Mouse (Mus musculus): ENCODE data around the gene Cbl.

Gene Cbl

DNA sequence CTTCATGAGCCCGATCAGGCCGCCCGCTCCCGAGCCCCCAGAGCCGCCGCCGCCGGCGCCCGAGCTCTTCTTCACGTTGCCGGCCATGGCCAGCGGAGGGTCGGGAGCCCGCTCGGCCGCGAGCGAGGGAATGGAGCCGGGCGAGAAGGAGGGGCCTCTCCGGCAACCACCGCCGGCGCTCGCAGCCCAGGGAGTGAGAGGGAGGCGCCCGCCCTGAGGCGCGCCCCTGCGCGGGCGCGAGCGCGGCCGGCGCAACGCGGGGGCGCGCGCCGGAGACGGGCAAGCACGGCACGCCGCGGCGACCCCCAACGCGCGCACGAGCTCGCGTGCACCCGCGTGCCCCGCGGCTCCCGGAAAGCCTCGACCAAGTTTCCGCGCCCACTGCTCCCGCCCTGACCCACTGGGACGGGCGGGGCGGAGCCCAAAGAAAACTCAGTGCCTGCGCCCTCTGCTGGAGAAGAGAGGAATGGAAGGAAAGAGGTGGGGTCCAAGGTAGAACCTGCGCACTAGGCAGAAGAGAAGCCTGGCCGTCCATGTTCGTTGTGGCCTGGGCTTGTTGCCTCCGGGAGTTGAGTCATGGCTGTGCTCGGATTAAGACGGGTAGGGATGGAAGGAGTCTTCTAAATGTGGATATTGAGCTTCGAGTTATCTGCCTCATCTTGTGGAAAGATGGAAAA is at the start of gene Cbl:
Cbl (minus strand) TSS at position 248 of the 677 bp plus-strand sequence.
- peak; percentile 100 for DNase-seq (ENCODE audit: low read depth)

DNA sequence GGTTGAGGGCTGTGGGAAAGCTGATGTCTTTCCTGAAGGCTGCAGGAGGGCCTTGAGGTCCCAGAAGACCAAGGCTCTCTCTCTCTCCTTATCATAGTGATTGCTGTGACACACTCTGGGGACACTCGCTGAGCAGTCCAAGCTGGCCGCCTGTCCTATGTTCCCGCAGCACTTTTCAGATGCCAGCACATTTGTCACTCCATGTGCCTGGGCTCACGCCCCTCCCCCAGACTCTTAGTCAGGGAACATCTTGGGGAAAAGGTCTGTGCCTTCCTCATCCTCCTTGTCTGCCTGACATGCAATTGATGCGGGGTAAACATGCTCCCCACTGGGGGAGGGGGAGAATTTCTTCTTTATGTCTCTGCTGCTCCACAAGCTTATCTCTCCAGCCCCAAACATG is 49.3 kb upstream of the Cbl start:
- no peak for DNase-seq (ENCODE audit: low read depth)

DNA sequence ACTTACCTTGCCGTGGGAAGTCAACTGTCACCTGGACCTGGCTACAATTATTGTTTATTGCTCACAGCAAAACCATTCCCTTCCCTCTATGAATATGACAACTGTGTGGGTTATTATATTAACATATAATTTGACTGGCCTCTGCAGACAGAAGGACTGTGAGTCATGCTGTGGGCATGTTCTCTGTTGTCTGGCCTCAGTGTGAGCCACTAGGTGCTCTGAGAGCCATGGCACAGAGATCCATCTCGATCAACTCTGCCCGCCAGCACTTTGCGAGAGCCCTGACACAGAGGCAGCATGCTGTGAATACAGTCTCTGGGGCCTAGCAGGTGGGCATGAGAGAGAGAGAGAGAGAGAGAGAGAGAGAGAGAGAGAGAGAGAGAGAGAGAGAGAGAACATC is 36.1 kb upstream of the Cbl start:
- DNase-seq (ENCODE audit: low read depth) = no peak

DNA sequence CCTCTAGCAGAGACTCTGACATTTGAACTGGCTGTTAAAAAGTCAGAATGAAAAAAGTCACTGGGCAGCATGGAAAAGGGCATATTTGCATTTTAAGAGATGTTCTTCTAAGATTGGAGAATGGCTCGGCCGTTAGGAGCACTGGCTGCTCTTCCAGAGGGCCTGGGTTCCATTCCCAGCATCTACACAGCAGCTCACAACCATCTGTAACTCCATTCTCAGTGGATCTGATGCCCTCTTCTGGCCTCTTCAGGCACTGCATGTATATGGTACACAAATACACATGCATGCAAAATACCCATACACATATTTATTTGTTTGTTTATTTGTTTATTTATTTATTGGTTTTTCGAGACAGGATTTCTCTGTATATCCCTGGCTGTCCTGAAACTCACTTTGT is 35.2 kb upstream of the Cbl start:
- peak; percentile 84 for DNase-seq (ENCODE audit: low read depth)

DNA sequence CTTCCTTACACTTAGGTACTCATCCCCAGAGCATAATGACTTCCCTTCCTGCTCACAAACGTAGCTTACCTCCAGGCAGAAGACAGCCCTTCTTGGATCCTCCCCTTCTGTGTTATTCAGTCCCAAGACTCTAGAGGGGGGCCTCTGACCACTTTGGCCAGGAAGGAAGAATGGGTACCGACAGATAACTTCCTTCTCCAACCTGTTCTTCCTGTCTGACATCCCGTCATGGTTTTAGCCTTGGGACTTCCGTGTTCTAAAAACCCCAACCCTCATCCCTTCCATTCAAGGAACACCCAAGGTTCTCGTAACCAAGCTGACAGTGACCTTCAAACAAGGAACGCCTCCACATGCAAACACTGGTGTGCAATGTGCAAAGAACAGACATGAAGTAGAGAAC is 34.6 kb upstream of the Cbl start, which contains the start of gene Nlrx1:
Nlrx1 (minus strand) TSS at position 168 of the 400 bp plus-strand sequence.
- no peak for DNase-seq (ENCODE audit: low read depth)

DNA sequence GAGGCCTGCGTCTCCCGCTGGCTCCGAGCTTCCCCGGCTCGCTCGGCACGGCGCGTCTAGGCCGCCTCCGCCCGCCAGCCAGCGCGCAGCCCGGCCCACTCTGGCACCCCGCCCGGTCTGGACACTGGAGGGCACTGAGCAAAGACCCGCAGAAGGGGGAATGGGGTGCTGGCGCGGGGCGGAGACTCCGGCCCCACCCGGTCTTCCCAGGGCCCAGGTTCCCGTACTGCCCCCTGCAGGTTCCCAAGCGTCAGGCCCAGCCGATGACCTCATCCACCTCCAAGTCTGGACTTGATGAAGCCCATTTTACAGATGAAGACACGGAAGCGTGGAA is 34.1 kb upstream of the Cbl start:
- peak; percentile 94 for DNase-seq (ENCODE audit: low read depth)

DNA sequence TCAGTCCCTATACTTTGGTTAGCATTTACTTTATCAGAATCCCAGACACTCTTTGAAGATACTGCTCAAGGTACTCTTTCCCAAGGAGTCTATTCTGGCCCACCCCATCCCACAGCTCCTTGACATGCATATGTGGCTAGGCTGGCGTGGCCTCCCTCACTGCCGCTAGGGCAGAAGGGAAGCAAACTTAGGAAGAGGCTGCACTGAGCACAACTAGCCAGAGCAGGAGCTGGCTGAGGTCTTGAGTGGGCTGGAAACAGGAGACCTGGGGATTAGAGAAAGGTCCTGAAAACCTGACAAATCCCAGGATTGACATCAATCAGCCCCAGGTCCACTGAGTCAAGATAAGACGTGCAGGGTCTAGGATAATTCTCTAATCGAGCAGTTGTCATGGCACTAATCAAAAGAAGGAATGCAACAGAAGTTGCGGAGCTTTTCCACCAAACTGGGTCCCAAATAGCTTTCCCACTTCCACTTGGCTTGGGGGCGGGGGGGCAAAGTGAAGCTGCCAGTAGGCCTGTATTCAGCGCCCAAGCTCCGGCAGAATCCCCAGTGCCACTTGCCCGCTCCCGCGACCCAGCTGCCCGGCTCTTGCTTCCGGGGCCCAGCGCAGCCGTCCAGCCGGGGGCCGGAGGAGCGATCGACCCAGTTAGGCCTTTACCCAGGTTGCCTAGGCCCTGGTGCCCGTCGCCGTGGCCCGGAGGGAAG is 33.6 kb upstream of the Cbl start:
- no peak for DNase-seq (ENCODE audit: low read depth)

DNA sequence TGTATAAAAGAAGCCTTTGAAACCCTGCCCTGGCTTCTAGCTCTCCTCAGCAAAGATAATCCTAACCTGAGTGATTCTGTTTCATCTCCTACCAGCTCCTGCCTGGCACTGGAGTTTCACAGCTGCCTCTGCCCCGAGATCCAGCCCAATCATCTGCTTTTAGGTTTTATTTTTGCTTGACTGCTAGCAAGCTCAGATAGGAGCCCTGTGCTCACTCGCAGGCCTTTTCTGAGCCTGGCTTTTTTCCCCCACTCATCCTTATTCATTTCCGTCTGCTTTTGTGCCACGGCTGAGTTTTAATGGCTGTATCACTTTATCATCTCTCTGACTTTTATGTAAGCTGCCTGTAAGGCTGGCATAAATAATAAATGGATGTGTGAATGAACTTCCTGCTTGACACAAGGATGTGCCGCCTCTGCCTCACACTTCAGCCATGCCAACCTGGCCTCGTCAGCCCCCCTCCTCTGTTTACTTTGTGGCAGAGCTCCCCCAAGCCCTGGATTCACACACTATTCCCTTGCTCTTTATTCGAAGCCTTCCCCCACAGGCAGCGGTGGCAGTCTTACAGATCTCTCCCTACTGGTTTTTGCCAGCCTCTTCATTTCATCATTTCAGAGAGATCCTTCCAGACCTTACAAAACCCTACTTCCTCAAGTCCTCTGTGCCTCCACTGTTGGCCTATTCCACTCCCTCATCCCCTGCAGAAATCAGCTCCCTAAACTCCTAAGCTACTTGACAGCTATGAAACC is 32.8 kb upstream of the Cbl start:
- peak; percentile 22 for DNase-seq (ENCODE audit: low read depth)

DNA sequence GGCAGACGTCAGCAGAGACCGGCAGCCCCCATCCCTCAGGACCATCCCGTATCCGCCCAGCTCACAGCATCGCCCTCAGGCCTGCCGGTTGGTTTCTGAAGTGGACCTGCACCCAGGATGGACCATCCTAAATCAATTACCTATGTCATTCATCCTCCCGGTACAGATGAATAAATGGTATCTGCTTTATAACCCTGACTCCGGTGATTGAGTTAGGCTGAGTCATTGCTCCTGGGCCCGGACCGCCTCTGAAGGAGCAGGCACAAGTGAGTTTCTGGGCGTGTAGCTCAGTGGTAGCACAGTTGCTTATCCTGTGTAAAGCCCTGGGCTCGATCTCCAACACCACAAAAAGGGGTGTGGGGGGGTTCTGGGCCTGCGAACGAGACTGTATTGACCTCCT is 27.5 kb upstream of the Cbl start:
- DNase-seq (ENCODE audit: low read depth) = no peak

DNA sequence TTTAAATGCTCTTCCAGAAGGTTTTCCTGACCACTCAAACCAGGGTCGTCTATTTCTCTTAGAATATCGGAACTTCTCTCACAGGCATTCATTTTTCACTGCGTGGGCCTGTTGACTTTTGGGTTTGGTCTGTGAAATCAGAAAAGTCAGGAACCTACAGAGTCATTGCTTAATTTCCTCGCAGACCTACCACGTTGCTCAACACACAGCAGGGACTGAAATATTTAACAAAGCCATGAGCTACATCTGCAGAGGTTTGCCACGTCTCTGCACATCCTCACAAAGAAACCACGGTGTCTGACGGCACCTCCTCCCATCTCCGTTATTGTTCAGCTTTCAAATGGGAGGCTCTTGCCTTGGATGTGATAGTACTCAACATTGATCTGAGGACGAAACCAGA is 25.2 kb upstream of the Cbl start:
- no peak for DNase-seq (ENCODE audit: low read depth)

DNA sequence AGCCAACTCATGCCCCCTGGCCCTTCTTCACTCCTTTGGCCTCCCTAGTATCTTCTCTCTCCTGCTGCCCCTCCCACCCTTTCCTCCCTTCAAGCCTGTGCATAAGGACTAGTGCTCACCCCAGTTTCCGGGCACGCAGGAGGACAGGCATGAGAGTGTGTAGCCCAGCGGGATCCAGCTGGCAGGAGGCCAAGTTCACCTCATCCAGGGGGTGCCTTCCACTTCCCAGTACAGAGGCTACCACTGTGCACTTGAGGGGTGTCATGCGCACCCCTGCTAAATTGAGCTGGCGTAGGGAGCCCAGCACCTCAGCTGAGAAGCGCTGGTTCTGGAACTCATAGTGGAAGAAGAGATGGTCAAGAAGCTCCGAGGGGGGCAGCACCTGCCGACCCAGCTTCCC is 22.4 kb upstream of the Cbl start:
- no peak for DNase-seq (ENCODE audit: low read depth)

DNA sequence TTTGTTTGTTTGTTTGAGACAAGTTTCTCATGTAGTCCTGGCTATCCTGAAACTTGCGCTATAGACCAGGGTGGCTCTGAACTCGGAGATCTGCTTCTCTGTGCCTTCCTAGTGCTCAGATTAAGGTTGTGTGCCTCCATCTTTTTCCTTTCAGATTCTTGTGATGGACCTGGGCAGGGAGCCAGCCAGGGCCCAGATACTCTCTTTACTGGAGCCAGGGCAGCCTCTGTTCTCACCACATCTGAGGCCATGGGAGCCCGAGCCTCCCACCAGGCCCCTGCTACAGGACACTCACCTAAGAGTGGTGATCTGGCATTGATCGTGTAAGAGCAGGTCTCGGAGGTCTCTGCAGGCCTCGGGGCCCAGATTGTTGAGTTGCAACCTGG is 21.3 kb upstream of the Cbl start:
- no peak for DNase-seq (ENCODE audit: low read depth)

DNA sequence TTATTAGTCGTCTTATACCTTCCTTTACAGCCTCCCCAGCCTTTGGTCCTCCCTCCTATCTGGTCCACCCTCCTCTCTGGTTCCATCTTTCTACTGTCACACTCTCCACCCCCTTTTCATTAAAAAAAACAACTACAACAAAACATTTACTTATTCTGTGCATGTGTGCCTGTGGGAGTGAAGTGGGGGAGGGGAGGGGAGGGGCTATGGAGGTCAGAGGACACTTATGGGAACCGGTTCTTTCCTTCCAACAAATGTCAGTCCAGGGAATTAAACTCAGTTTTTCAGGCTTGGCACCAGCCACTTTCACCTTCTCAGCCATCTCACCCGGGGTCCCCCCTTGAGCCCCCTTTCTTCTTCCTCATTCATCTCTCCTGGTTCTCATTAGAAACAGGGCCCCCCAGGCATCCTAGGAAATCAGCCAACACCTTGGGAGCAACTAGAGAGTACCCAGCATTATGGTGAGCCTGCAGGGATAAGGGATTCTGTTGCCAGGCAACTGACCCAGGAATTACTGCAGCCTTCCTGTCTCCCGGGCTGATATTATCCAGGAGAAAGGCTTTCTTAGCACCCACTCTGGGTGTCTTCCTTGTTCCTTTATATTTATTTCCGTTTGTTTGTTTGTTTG is 20.8 kb upstream of the Cbl start:
- DNase-seq (ENCODE audit: low read depth) = no peak

DNA sequence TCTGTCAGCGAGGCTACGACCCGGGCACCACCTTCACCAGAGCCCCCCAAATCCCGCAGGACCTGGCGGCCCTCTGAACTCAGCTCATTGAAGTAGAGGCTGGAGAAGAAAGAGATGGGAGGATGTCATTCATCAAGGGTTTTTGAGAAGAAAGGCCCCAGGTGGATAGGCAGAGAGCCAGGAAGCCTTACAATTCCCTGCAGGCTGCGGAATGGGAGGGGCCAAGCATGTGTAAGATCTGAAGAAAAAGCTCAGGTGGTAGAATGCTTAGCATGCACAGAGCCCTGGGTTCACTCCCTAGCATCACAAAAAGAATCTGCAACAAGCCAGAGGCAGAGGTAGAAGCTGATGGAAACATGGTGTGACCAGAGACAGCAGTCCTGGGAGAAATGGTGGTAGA is 19.6 kb upstream of the Cbl start:
- DNase-seq (ENCODE audit: low read depth) = no peak

DNA sequence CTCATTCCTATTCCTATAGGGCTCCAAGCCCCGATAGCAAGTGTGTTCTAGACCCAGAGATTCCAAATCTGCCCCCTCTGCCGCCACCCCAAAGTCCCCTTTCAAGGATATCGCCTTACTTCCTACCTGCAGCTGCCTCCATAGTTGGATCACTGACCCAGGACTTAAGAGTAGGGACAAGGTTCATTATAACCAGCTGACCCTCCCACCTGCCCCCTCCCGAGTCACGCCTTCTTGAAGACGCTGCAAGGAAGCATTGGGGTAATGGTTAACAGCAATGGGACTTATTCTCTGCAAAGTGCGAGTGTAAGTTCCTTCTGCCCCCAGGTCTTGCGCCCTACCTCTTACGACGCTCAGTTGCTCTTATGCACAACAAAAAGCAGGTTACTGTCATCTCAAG is 17.5 kb upstream of the Cbl start, which contains the start of gene Pdzd3:
Pdzd3 (minus strand) TSS at position 158 of the 400 bp plus-strand sequence.
- no peak for DNase-seq (ENCODE audit: low read depth)

DNA sequence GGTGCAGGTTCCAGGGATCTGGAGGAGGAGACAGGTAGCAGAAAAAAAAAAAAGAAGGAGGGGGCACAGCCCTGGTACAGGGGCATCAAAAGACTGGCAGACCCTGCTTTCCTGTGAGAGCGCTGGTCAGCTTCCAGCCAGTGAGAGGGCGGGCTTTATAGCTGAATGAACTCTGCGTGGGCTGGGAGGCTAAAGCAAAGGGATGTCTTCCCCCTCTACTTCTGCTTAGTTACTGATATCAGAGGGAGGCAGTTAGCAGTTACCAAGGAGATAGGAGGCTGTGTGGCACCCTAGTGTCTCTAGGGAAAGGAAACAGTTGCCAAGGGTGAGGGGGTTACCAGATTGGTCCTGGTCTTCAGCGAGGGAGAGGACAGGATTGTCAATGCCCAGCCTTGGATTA is 16.6 kb upstream of the Cbl start:
- DNase-seq (ENCODE audit: low read depth) = no peak

DNA sequence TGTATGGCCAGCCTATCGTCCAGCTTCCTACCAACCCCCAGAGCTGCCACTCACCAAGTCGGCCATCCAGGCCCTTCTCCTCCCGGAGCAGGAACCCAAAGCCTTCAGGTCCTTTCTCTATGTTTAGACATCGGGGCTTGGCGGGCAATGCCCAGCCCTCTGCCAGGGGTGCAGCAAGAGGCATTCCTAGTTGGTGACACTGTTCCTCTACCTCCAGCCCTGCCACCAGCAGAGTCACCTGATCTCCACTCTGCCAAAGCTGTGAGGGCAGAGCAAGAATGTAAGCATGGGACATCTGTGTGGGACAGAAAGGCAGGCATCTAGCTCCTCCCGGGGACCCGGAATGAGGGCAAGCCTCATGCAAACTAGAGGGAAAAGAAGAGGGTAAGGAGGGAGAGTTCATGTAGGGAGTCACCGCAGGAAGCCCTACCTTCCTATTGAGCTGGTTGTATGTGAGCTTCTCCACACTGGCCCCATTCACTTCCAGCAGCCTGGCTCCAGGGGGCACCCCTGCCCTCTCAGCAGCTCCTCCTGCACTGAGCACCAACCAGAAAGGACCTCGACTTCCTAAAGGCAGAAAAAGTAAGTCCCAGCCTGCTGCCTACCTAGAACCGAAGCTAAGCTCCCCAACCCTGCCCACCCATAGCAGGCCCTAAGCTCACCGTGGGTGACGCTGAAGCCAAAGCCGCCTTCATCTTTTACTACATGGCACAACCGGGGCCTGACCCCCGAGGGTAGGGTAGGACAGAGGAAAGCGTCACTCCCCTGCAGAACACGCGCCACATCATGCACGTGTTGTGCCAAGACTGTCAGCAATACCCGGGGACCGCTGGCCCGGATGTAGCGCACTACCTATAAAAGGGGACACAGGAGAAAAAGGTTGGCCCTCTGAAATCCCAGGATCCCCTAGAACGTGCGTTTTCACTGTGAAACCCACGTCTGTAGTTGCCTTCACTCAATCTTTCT is 15.6 kb upstream of the Cbl start:
- peak; percentile 45 for DNase-seq (ENCODE audit: low read depth)

DNA sequence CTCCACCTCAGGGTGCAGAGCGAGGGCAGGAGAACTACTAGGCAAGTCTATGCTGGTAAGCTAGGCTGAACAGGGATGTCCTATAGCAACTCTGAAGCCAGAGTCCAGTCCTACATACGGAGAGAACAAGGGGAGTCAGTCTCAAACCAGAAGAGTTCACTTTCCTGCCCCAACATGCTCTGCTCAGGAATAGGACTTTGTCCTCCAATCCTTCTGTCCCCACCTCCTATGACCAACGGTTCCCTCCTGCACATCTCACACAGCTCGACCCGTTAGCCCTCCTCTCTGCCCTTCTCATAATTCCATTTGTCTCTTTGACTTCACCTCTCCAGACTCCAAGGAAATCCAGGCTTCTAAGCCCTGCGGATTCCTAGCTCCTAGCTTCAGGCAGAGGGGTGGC is 14.1 kb upstream of the Cbl start:
- no peak for DNase-seq (ENCODE audit: low read depth)

DNA sequence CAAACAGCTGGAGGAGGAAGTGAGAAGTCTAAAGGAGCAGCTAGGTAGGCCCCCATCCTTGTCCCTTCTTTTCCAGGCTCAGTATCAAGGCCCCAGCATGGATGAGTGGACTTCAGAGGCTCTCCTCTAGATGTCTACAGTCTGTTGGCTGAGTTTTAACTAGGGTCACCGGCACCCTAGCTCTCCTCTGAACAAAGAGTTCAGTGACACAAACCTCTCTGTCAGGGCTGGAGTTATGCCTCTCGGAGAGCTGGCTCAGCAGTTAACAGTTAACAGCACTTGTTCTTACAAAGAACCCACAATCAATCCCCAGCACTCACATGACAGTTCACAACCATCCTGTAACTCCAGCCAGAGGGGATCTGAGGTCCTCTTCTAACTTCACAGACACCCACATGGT is 9.8 kb upstream of the Cbl start:
- no peak for DNase-seq (ENCODE audit: low read depth)

DNA sequence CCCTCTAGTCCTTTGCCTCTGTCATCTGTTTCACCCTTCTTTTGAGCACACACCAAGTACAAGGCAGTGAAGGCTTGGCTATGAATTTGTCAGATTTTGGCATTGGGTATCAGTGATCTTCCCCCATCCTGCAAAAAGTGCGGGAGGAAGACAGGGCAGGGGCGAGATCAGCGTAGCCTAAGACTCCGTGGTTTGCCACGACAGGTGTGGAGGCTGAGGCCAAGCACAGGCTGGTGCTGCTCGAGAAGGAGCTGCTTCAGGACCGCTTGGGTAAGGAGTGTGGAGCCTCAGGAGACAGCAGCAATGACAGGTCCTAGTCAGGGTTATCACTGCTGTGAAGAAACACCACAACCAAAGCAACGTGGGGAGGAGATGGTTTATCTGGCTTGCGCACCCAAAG is 7.6 kb upstream of the Cbl start:
- DNase-seq (ENCODE audit: low read depth) = no peak

DNA sequence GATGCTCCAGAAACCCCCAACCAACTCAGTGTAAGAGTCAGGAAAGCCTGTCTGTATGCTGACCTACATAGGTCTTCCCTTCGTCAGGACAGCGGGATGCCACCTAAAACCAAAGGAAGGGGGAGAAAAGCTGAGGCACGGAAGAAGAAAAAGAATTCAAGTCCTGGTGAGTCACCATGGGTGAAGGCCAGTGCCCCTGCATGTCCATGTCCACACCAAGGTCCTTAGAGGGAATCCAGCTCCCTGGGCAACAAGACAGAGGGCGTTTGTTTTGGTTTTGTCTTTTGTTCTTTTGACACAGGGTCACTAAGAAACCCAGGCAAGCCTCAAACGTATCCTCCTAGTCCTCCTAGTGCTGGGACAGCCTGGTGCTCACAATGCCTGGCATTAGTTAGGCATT is 7.1 kb upstream of the Cbl start:
- DNase-seq (ENCODE audit: low read depth) = no peak

DNA sequence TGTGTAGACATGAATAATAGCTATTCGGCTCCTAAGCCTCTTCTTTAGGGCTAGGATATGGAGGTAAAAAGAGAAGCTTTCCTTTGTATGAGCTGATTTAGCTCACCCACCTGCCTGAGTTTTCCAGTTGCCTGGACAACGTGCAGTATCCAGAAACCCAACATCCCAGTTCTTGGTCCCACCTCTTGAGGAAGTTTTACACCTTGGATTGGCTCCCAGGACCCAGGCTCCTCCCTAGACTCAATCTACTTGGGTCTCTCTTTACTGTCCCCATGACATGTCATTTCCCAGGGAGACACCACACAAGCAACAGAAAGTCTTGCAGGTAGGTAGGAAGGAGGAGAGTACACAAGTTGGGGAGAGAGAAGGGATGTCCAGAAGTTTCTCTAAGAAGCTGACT is 6.5 kb upstream of the Cbl start, which contains the start of gene Ccdc153:
Ccdc153 (plus strand) TSS at position 278 of the 400 bp plus-strand sequence.
- no peak for DNase-seq (ENCODE audit: low read depth)

Measured in induced T-regulatory cell, adult 2 months (primary cell).